Mouse (Mus musculus): ENCODE measurements around the gene Uso1.

Gene Uso1

GRCm38 (mm10) chr5:92195716-92196115 lies 58.0 kb downstream of the Uso1 start:
- DNase-seq (ENCODE audit: low read depth, low spot score) = peak; percentile 26

GRCm38 (mm10) chr5:92196895-92197811 lies 59.4 kb downstream of the Uso1 start:
- DNase-seq (ENCODE audit: low read depth, low spot score) = no peak

GRCm38 (mm10) chr5:92198266-92198665 lies 60.5 kb downstream of the Uso1 start:
- no peak for DNase-seq (ENCODE audit: low read depth, low spot score)

- DNase-seq (ENCODE audit: low read depth, low spot score) = no peak
Measured at GRCm38 (mm10) chr5:92204162-92205036, 66.7 kb downstream of the Uso1 start.

GRCm38 (mm10) chr5:92205184-92205583 lies 67.4 kb downstream of the Uso1 start:
- no peak for DNase-seq (ENCODE audit: low read depth, low spot score)

GRCm38 (mm10) chr5:92205706-92206105 lies 68.0 kb downstream of the Uso1 start:
- no peak for DNase-seq (ENCODE audit: low read depth, low spot score)

- no peak for DNase-seq (ENCODE audit: low read depth, low spot score)
Measured at GRCm38 (mm10) chr5:92206121-92206520, 68.4 kb downstream of the Uso1 start.

- no peak for DNase-seq (ENCODE audit: low read depth, low spot score)
Measured at GRCm38 (mm10) chr5:92210205-92210604, 72.5 kb downstream of the Uso1 start.

- no peak for DNase-seq (ENCODE audit: low read depth, low spot score)
Measured at GRCm38 (mm10) chr5:92212231-92212630, 74.5 kb downstream of the Uso1 start.

GRCm38 (mm10) chr5:92215308-92215707 lies 77.6 kb downstream of the Uso1 start, which contains the start of gene U90926:
TSS of gene U90926 (minus strand) at chr5:92215408.
- no peak for DNase-seq (ENCODE audit: low read depth, low spot score)

GRCm38 (mm10) chr5:92218915-92219793 lies 81.4 kb downstream of the Uso1 start:
- no peak for DNase-seq (ENCODE audit: low read depth, low spot score)

GRCm38 (mm10) chr5:92219826-92220225 lies 82.1 kb downstream of the Uso1 start:
- peak; percentile 10 for DNase-seq (ENCODE audit: low read depth, low spot score)

GRCm38 (mm10) chr5:92220287-92220902 lies 82.7 kb downstream of the Uso1 start:
- no peak for DNase-seq (ENCODE audit: low read depth, low spot score)

GRCm38 (mm10) chr5:92227782-92228181 lies 90.0 kb downstream of the Uso1 start:
- DNase-seq (ENCODE audit: low read depth, low spot score) = no peak

- no peak for DNase-seq (ENCODE audit: low read depth, low spot score)
Measured at GRCm38 (mm10) chr5:92228776-92229175, 91.0 kb downstream of the Uso1 start.

- no peak for DNase-seq (ENCODE audit: low read depth, low spot score)
Measured at GRCm38 (mm10) chr5:92229514-92229913, 91.8 kb downstream of the Uso1 start.

GRCm38 (mm10) chr5:92230306-92230705 lies 92.6 kb downstream of the Uso1 start:
- DNase-seq (ENCODE audit: low read depth, low spot score) = no peak

GRCm38 (mm10) chr5:92231836-92232235 lies 94.1 kb downstream of the Uso1 start:
- DNase-seq (ENCODE audit: low read depth, low spot score) = no peak

- DNase-seq (ENCODE audit: low read depth, low spot score) = no peak
Measured at GRCm38 (mm10) chr5:92233366-92233765, 95.6 kb downstream of the Uso1 start.

GRCm38 (mm10) chr5:92234939-92235557 lies 97.3 kb downstream of the Uso1 start:
- DNase-seq (ENCODE audit: low read depth, low spot score) = no peak
